Mouse (Mus musculus) MEL (cell line): Measurements from ENCODE around the gene Col4a2. TPM values are rescaled to one million over a fixed set of nuclear protein-coding genes. Genes with fewer than 3 reads are reported as not detected.

Experiments
- DNase-seq: peaks from one replicate; pipeline ENCODE4 v3.0.0; 2011; ENCODE audit warnings: low read depth, low spot score
- H3K27ac ChIP-seq: 2 replicates; pipeline ENCODE4 v1.5.1; 2012; ENCODE audit warnings: low read depth, mild to moderate bottlenecking, control low read depth, low read length, moderate library complexity; ENCODE audit not compliant: control insufficient read depth
- H3K27me3 ChIP-seq, 2 experiments: fragments of 150-350 bp in 1 of 2; sonication (generic) in 1 of 2; 2 replicates each; pipeline ENCODE4 v1.6.1; 2012; ENCODE audit warnings: low read length in 2 of 2, mild to moderate bottlenecking in 2 of 2, improper control_type of control experiment in 1 of 2, moderate library complexity in 1 of 2; ENCODE audit not compliant: insufficient read depth in 2 of 2, control insufficient read depth in 1 of 2
- H3K36me3 ChIP-seq, 2 experiments: 2 replicates each; pipeline ENCODE4 v1.6.1; 2012 to 2014; ENCODE audit warnings: low read length in 2 of 2, improper control_type of control experiment in 1 of 2, inconsistent platforms in 1 of 2, mild to moderate bottlenecking in 1 of 2; ENCODE audit not compliant: insufficient read depth in 2 of 2, control insufficient read depth in 1 of 2
- H3K4me1 ChIP-seq, 2 experiments: fragments of 150-350 bp in 1 of 2; sonication (generic) in 1 of 2; 2 replicates each; pipeline ENCODE4 v1.6.1; 2012; ENCODE audit warnings: low read length in 2 of 2, improper control_type of control experiment in 1 of 2, mild to moderate bottlenecking in 1 of 2; ENCODE audit not compliant: insufficient read depth in 2 of 2, control insufficient read depth in 1 of 2
- H3K4me3 ChIP-seq, 2 experiments: fragments of 150-350 bp in 1 of 2; sonication (generic) in 1 of 2; 2 replicates each; pipeline ENCODE4 v1.5.1; 2012; ENCODE audit warnings: low read depth in 2 of 2, low read length in 2 of 2, mild to moderate bottlenecking in 2 of 2, moderate library complexity in 2 of 2, control low read depth in 1 of 2, improper control_type of control experiment in 1 of 2; ENCODE audit not compliant: control insufficient read depth in 1 of 2, insufficient read depth in 1 of 2
- H3K79me2 ChIP-seq: 2 replicates; pipeline ENCODE4 v1.6.1; 2012; ENCODE audit warnings: mild to moderate bottlenecking, low read length, moderate library complexity; ENCODE audit not compliant: control insufficient read depth, poor library complexity, insufficient read depth
- H3K9ac ChIP-seq: 2 replicates; pipeline ENCODE4 v1.6.1; 2012; ENCODE audit warnings: low read depth, mild to moderate bottlenecking, control low read depth, low read length, moderate library complexity; ENCODE audit not compliant: control insufficient read depth, poor library complexity, severe bottlenecking
- H3K9me3 ChIP-seq: fragments of 150-350 bp; sonication (generic); replicated peaks from 2 replicates; pipeline ENCODE4 v1.6.1; 2012; ENCODE audit warnings: mild to moderate bottlenecking, low read length, improper control_type of control experiment, moderate library complexity; ENCODE audit not compliant: insufficient read depth
- EP300 ChIP-seq, 2 experiments: IDR thresholded peaks; 2 replicates each; pipeline ENCODE4 v1.6.1; 2011; ENCODE audit warnings: improper control_type of control experiment in 2 of 2, low read length in 2 of 2, low read depth in 1 of 2, mild to moderate bottlenecking in 1 of 2
- GABPA ChIP-seq: IDR thresholded peaks from 2 replicates; pipeline ENCODE4 v1.6.1; 2012; ENCODE audit warnings: low read depth, mild to moderate bottlenecking, inconsistent platforms, low read length, improper control_type of control experiment, moderate library complexity
- JUND ChIP-seq: IDR thresholded peaks from 2 replicates; pipeline ENCODE4 v1.6.1; 2011; ENCODE audit warnings: low read depth, mild to moderate bottlenecking, improper control_type of control experiment, low read length
- KAT2A ChIP-seq: conservative IDR thresholded peaks from 2 replicates; pipeline ENCODE4 v1.6.1; 2012; ENCODE audit warnings: low read depth, low read length, improper control_type of control experiment, inconsistent platforms
- MAX ChIP-seq: IDR thresholded peaks from 2 replicates; pipeline ENCODE4 v1.6.1; 2011; ENCODE audit warnings: low read length, improper control_type of control experiment
- MAZ ChIP-seq: IDR thresholded peaks from 2 replicates; pipeline ENCODE4 v1.6.1; 2012; ENCODE audit warnings: low read depth, mild to moderate bottlenecking, inconsistent platforms, low read length, improper control_type of control experiment
- MEF2A ChIP-seq: IDR thresholded peaks from 2 replicates; pipeline ENCODE4 v1.6.1; 2014; ENCODE audit warnings: low read depth, mild to moderate bottlenecking, inconsistent platforms, low read length, improper control_type of control experiment; ENCODE audit not compliant: poor library complexity, insufficient replicate concordance, severe bottlenecking; ENCODE audit errors: extremely low read depth
- MYB ChIP-seq: IDR thresholded peaks from 2 replicates; pipeline ENCODE4 v1.6.1; 2011; ENCODE audit warnings: mild to moderate bottlenecking, low read depth, low read length, improper control_type of control experiment
- NELFE ChIP-seq: IDR thresholded peaks from 2 replicates; pipeline ENCODE4 v1.6.1; 2011; ENCODE audit warnings: low read depth, low read length, improper control_type of control experiment
- NRF1 ChIP-seq: IDR thresholded peaks from 2 replicates; pipeline ENCODE4 v1.6.1; 2014; ENCODE audit warnings: low read depth, mild to moderate bottlenecking, inconsistent platforms, low read length, improper control_type of control experiment, moderate library complexity; ENCODE audit not compliant: poor library complexity, insufficient read depth, severe bottlenecking
- POLR2A ChIP-seq, 2 experiments: IDR thresholded peaks; 2 replicates each; pipeline ENCODE4 v1.6.1; 2011 to 2012; ENCODE audit warnings: low read length in 2 of 2, mild to moderate bottlenecking in 2 of 2, control low read depth in 1 of 2, improper control_type of control experiment in 1 of 2, low read depth in 1 of 2, moderate library complexity in 1 of 2; ENCODE audit not compliant: control insufficient read depth in 1 of 2, insufficient read depth in 1 of 2, poor library complexity in 1 of 2
- POLR2AphosphoS2 ChIP-seq: IDR thresholded peaks from 2 replicates; pipeline ENCODE4 v1.6.1; 2011; ENCODE audit warnings: low read length, improper control_type of control experiment
- SIN3A ChIP-seq: IDR thresholded peaks from 2 replicates; pipeline ENCODE4 v1.6.1; 2012; ENCODE audit warnings: low read length, improper control_type of control experiment, inconsistent platforms
- TAL1 ChIP-seq: IDR thresholded peaks from 2 replicates; pipeline ENCODE4 v1.6.1; 2012; ENCODE audit warnings: mild to moderate bottlenecking, inconsistent platforms, low read length, moderate library complexity, mixed read lengths
- TBP ChIP-seq: IDR thresholded peaks from 2 replicates; pipeline ENCODE4 v1.8.0; 2011; ENCODE audit warnings: low read depth, low read length, improper control_type of control experiment
- TCF12 ChIP-seq: IDR thresholded peaks from 2 replicates; pipeline ENCODE4 v1.6.1; 2014; ENCODE audit warnings: low read depth, mild to moderate bottlenecking, inconsistent platforms, low read length, improper control_type of control experiment, moderate library complexity
- ZC3H11A ChIP-seq: IDR thresholded peaks from 2 replicates; pipeline ENCODE4 v1.6.1; 2012; ENCODE audit warnings: low read depth, mild to moderate bottlenecking, inconsistent platforms, low read length, improper control_type of control experiment
- ZKSCAN1 ChIP-seq: IDR thresholded peaks from 2 replicates; pipeline ENCODE4 v1.6.1; 2012; ENCODE audit warnings: low read depth, mild to moderate bottlenecking, inconsistent platforms, low read length, improper control_type of control experiment, moderate library complexity
- ZMIZ1 ChIP-seq: IDR thresholded peaks from 2 replicates; pipeline ENCODE4 v1.6.1; 2012; ENCODE audit warnings: low read depth, mild to moderate bottlenecking, inconsistent platforms, low read length, improper control_type of control experiment, moderate library complexity
- polyA plus RNA-seq, 2 experiments: library from polyadenylated mRNA; stranded (reverse) in 1 of 2; unstranded in 1 of 2; fragments of >175 nt in 1 of 2; fragments of >200 nt in 1 of 2; gene quantifications; 2 replicates each; pipeline versions ENCODE4 v1.2.1 to v1.2.4; 2012; ENCODE audit warnings: low replicate concordance in 2 of 2, low read depth in 1 of 2; ENCODE audit not compliant: insufficient read length in 2 of 2, insufficient read depth in 1 of 2, missing spikeins in 1 of 2
- total RNA-seq: library from RNA; depleted of rRNA; stranded (reverse); fragments of 300-350 nt; gene quantifications from 2 replicates; pipeline ENCODE4 v1.2.3, GENCODE M21; 2012

Gene Col4a2
- total and polyA plus RNA-seq, 3 experiments: 0.04 to 0.81 TPM; not detected in 1

DNA sequence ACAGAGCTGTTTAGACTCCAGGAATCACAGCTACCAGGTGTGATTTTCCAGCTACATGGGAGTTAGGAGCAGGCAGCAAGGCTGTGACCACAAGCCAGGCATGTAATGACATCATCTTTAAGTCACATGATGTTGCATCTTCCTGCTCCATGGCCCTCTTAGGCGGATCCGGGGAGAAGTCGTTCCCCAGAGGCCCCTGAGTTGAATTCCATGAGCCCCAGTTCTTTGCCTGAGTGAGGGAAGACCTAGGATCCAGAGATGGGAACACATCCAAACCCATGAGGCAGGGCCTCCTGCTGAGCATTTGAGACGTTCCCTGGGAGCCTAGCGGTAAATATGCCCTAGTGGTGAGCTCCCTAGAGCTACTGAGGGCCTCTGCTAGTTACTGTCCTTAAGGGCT is 99.8 kb downstream of the Col4a2 start:
- no peak overlapping the region for H3K9ac ChIP-seq
- no peaks in the 10 kb centered on the region; a peak in 1 of 4 replicates for H3K27me3 ChIP-seq
- no peak overlapping the region for H3K27ac ChIP-seq
- peaks cover 0 to 11% of the 10 kb centered on the region in 2 experiments; a peak in 2 of 4 replicates for H3K4me1 ChIP-seq
- no peaks in the 10 kb centered on the region for H3K36me3 ChIP-seq
- no peak for DNase-seq
- no peak overlapping the region for H3K4me3 ChIP-seq
- no peaks in the 10 kb centered on the region for H3K9me3 ChIP-seq
- TF ChIP-seq NRF1: no peak
- TF ChIP-seq MEF2A: no peak
- no peak for TF ChIP-seq GABPA
- TF ChIP-seq MYB: no peak
- TF ChIP-seq TAL1: no peak
- no peak for TF ChIP-seq KAT2A
- TF ChIP-seq MAZ: no peak
- no peak for TF ChIP-seq NELFE
- no peak for TF ChIP-seq MAX
- TF ChIP-seq SIN3A: no peak
- no peak for TF ChIP-seq ZC3H11A
- no peak for TF ChIP-seq ZKSCAN1
- no peak for TF ChIP-seq TBP
- TF ChIP-seq ZMIZ1: no peak
- no peak for TF ChIP-seq TCF12
- no peak for TF ChIP-seq POLR2A (IDR thresholded peaks at IDR 0.05; ENCODE audit: control insufficient read depth in 1 of 2, insufficient read depth in 1 of 2, low read depth in 1 of 2, low read length in 2 of 2, poor library complexity in 1 of 2)
- TF ChIP-seq JUND: no peak
- no peak for TF ChIP-seq POLR2AphosphoS2
- H3K79me2 ChIP-seq: no peaks in the 10 kb centered on the region

DNA sequence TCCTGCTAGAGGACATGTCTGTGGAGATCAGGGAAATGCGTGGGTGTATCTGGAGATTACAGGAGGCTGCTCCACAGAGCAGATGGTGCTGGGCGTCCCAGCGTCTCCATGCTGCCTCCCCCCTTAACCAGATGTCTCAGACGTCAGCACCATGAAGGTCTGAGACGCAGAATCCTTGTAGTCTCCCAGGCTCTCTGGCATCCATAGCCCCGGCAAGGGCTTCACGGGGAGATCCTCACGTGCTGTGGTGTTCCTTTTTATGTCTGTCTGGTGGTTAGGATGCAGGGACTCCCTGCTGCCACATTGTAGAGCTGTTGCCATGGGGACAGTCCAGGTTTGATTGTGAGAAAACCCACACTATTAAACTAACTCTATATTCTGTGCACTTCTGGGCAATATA is 101.7 kb downstream of the Col4a2 start:
- no peaks in the 10 kb centered on the region for H3K36me3 ChIP-seq
- TF ChIP-seq TAL1: peak; percentile 50
- TF ChIP-seq EP300 (IDR thresholded peaks at IDR 0.05; ENCODE audit: low read depth in 1 of 2, low read length in 2 of 2): peak in 1 of 2 experiments; percentile 17; a peak in 1 of 4 replicates
- no peak for TF ChIP-seq TBP
- no peak overlapping the region for H3K9ac ChIP-seq
- no peaks in the 10 kb centered on the region for H3K79me2 ChIP-seq
- H3K9me3 ChIP-seq: no peaks in the 10 kb centered on the region
- no peaks in the 10 kb centered on the region for H3K27me3 ChIP-seq
- no peak overlapping the region for H3K27ac ChIP-seq
- DNase-seq: peak; percentile 25
- peaks cover 0 to 11% of the 10 kb centered on the region in 2 experiments; a peak in 2 of 4 replicates for H3K4me1 ChIP-seq
- no peak overlapping the region for H3K4me3 ChIP-seq
